Mouse (Mus musculus): ENCODE data around the gene Hmces.

The Hmces gene

GRCm38 (mm10) chr6:87913661-87914325 is at the start of gene Hmces:
Gene Hmces (plus strand): TSS chr6:87913935.
- DNase-seq (ENCODE audit: low read depth, low spot score) = peak; percentile 93

- DNase-seq (ENCODE audit: low read depth, low spot score) = no peak
Measured at GRCm38 (mm10) chr6:87866211-87866610, 47.5 kb upstream of the Hmces start.

- no peak for DNase-seq (ENCODE audit: low read depth, low spot score)
Measured at GRCm38 (mm10) chr6:87867256-87867655, 46.5 kb upstream of the Hmces start.

- no peak for DNase-seq (ENCODE audit: low read depth, low spot score)
Measured at GRCm38 (mm10) chr6:87868871-87869506, 44.7 kb upstream of the Hmces start.

GRCm38 (mm10) chr6:87870440-87870839 is 43.3 kb upstream of the Hmces start:
- DNase-seq (ENCODE audit: low read depth, low spot score) = no peak

- DNase-seq (ENCODE audit: low read depth, low spot score) = no peak
Measured at GRCm38 (mm10) chr6:87871240-87871639, 42.5 kb upstream of the Hmces start.

GRCm38 (mm10) chr6:87873104-87873503 is 40.6 kb upstream of the Hmces start:
- no peak for DNase-seq (ENCODE audit: low read depth, low spot score)

GRCm38 (mm10) chr6:87873963-87874362 is 39.8 kb upstream of the Hmces start:
- no peak for DNase-seq (ENCODE audit: low read depth, low spot score)

GRCm38 (mm10) chr6:87875083-87875482 is 38.7 kb upstream of the Hmces start:
- DNase-seq (ENCODE audit: low read depth, low spot score) = no peak

GRCm38 (mm10) chr6:87875562-87875961 is 38.2 kb upstream of the Hmces start:
- no peak for DNase-seq (ENCODE audit: low read depth, low spot score)

- DNase-seq (ENCODE audit: low read depth, low spot score) = no peak
Measured at GRCm38 (mm10) chr6:87876068-87876643, 37.6 kb upstream of the Hmces start.

- no peak for DNase-seq (ENCODE audit: low read depth, low spot score)
Measured at GRCm38 (mm10) chr6:87879010-87879409, 34.7 kb upstream of the Hmces start.

GRCm38 (mm10) chr6:87879628-87880027 is 34.1 kb upstream of the Hmces start:
- DNase-seq (ENCODE audit: low read depth, low spot score) = no peak

- no peak for DNase-seq (ENCODE audit: low read depth, low spot score)
Measured at GRCm38 (mm10) chr6:87882221-87882620, 31.5 kb upstream of the Hmces start.

- no peak for DNase-seq (ENCODE audit: low read depth, low spot score)
Measured at GRCm38 (mm10) chr6:87882816-87883215, 30.9 kb upstream of the Hmces start.

GRCm38 (mm10) chr6:87886721-87887120 is 27.0 kb upstream of the Hmces start:
- DNase-seq (ENCODE audit: low read depth, low spot score) = no peak

GRCm38 (mm10) chr6:87887594-87888233 is 26.0 kb upstream of the Hmces start, which contains the start of gene Copg1:
Gene Copg1 (plus strand): TSS chr6:87887814.
- DNase-seq (ENCODE audit: low read depth, low spot score) = peak; percentile 99

GRCm38 (mm10) chr6:87893931-87894330 is 19.8 kb upstream of the Hmces start:
- no peak for DNase-seq (ENCODE audit: low read depth, low spot score)

GRCm38 (mm10) chr6:87898028-87898427 is 15.7 kb upstream of the Hmces start:
- DNase-seq (ENCODE audit: low read depth, low spot score) = no peak

GRCm38 (mm10) chr6:87906632-87907031 is 7.1 kb upstream of the Hmces start:
- DNase-seq (ENCODE audit: low read depth, low spot score) = peak; percentile 29

- DNase-seq (ENCODE audit: low read depth, low spot score) = no peak
Measured at GRCm38 (mm10) chr6:87909181-87909580, 4.6 kb upstream of the Hmces start.

- DNase-seq (ENCODE audit: low read depth, low spot score) = no peak
Measured at GRCm38 (mm10) chr6:87911559-87911958, 2.2 kb upstream of the Hmces start.

Data from CD4-positive helper T cell, adult 2 months (primary cell).